Mouse (Mus musculus) lung, postnatal 0 days (tissue): ENCODE results near the gene Pygb. TPM values are rescaled to one million over a fixed set of nuclear protein-coding genes. Genes with fewer than 3 reads are reported as not detected.

Experiments
- ATAC-seq: fragments of 200-750 bp; cut with Nextera tagmentation; 2 replicates; pipeline ENCODE4 v1.8.0; 2017; ENCODE audit warnings: moderate library complexity
- DNase-seq: peaks from one replicate; pipeline ENCODE4 v3.0.0-alpha.2; 2016; ENCODE audit warnings: low spot score
- H3K27ac ChIP-seq: fragments of 300-500 bp; sonication (generic); 2 replicates; pipeline ENCODE4 v1.5.1; 2014; ENCODE audit warnings: antibody characterized with exemption, mild to moderate bottlenecking, low read length, mixed read lengths
- H3K27me3 ChIP-seq: fragments of 300-500 bp; sonication (generic); replicated peaks from 2 replicates; pipeline ENCODE4 v1.6.1; 2014; ENCODE audit warnings: low read length, mixed read lengths; ENCODE audit not compliant: insufficient read depth
- H3K36me3 ChIP-seq: fragments of 300-500 bp; sonication (generic); 2 replicates; pipeline ENCODE4 v1.6.1; 2014; ENCODE audit warnings: low read length, mixed read lengths; ENCODE audit not compliant: insufficient read depth
- H3K4me1 ChIP-seq: fragments of 300-500 bp; sonication (generic); 2 replicates; pipeline ENCODE4 v1.6.1; 2014; ENCODE audit warnings: antibody characterized with exemption, low read depth, low read length, mixed read lengths; ENCODE audit not compliant: insufficient read depth
- H3K4me2 ChIP-seq: fragments of 300-500 bp; sonication (generic); replicated peaks from 2 replicates; pipeline ENCODE4 v1.6.1; 2014; ENCODE audit warnings: low read depth, mild to moderate bottlenecking, low read length, moderate library complexity, mixed read lengths
- H3K4me3 ChIP-seq: fragments of 300-500 bp; sonication (generic); 2 replicates; pipeline ENCODE4 v1.5.1; 2014; ENCODE audit warnings: low read depth, low read length
- H3K9ac ChIP-seq: fragments of 300-500 bp; sonication (generic); replicated peaks from 2 replicates; pipeline ENCODE4 v1.6.1; 2014; ENCODE audit warnings: low read depth, mild to moderate bottlenecking
- H3K9me3 ChIP-seq: fragments of 300-500 bp; sonication (generic); 2 replicates; pipeline ENCODE4 v1.6.1; 2016; ENCODE audit warnings: low read length, mixed read lengths
- CTCF ChIP-seq: IDR thresholded peaks from 2 replicates; pipeline ENCODE4 v1.5.1; 2016; ENCODE audit warnings: antibody characterized with exemption, mild to moderate bottlenecking
- EP300 ChIP-seq: IDR thresholded peaks from 2 replicates; pipeline ENCODE4 v1.6.1; 2016; ENCODE audit warnings: antibody characterized with exemption, mild to moderate bottlenecking, control low read depth
- WGBS: fragments of 180-500 bp; shearing (Covaris S2); extraction: QIAGEN DNeasy Blood & Tissue Kit; methylation state at CpG from one replicate; pipeline ENCODE4 v1.1.7; 2014; 5-methylcytosine and 5-hydroxymethylcytosine counted together
- polyA plus RNA-seq: library from polyadenylated mRNA; unstranded; fragments of >200 nt; fragmentation: Nextera tagmentation; extraction: Ambion mirVana; gene quantifications from 2 replicates; pipeline ENCODE4 v1.2.1, GENCODE M21; 2015

The Pygb gene
- polyA plus RNA-seq, 1 experiment from 2014 or later = 43.5 TPM

- H3K36me3 ChIP-seq = no peaks in the 10 kb centered on the region
- H3K4me1 ChIP-seq = no peaks in the 10 kb centered on the region
- no peak overlapping the region for H3K9ac ChIP-seq
- H3K9me3 ChIP-seq = no peaks in the 10 kb centered on the region
- no peak overlapping the region for H3K4me3 ChIP-seq
- H3K27ac ChIP-seq = no peak overlapping the region
- ATAC-seq = no peak
- 74% methylated on average over 4 of the region's 4 CpGs for WGBS
- H3K27me3 ChIP-seq = no peaks in the 10 kb centered on the region
- no peak overlapping the region for H3K4me2 ChIP-seq
- TF ChIP-seq EP300 (no peak), CTCF (no peak)
- DNase-seq = no peak
Measured at GRCm38 (mm10) chr2:150877561-150877960, 91.0 kb downstream of the Pygb start.

Other genes with a start within 250 kb of the Pygb start
- 0.32 and 0.46 TPM in 2 replicates for gene Cst7, start 216.3 kb upstream of the Pygb start, polyA plus RNA-seq
- gene Apmap, start 178.2 kb upstream of the Pygb start, polyA plus RNA-seq = 44.1 and 50.7 TPM in 2 replicates
- 12.9 and 13.4 TPM in 2 replicates for gene Acss1, start 118.2 kb upstream of the Pygb start, polyA plus RNA-seq
- not detected in 2 replicates for gene Vsx1, start 97.4 kb upstream of the Pygb start, polyA plus RNA-seq
- 10.1 and 11.2 TPM in 2 replicates for gene Entpd6, start 37.7 kb upstream of the Pygb start, polyA plus RNA-seq
- gene Abhd12, start 118.0 kb downstream of the Pygb start, polyA plus RNA-seq = 56.5 and 57.3 TPM in 2 replicates
- gene Gins1, start 118.7 kb downstream of the Pygb start, polyA plus RNA-seq = 4.4 and 6.1 TPM in 2 replicates